Mouse (Mus musculus): ENCODE results near the gene Exoc7.

DNA sequence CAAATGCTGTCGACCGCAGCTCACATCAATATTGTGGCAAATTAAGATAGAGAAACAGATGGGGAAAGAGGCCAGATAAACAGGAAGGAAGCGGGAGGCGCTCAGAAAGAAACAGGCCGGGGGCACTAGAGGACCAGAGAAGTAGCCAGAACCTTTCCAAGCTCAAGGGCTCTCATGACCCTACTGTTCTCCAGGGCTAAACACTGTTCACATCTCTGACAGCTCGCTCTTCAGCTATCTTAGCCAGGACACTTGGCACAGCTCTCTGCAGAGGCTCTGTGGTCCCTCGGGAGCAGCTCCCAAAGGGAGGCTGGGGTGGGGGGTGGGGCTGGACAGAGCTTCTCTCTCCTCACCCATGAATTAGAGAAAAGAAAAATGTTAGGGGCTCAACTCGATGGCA is 16.5 kb downstream of the Exoc7 start:
- TF ChIP-seq CTCF (IDR thresholded peaks at IDR 0.05; ENCODE audit: low read depth) = no peak
- TF ChIP-seq EP300 (optimal IDR thresholded peaks at IDR 0.05) = no peak

Measured in stomach, postnatal 0 days (tissue).